Mouse (Mus musculus): ENCODE results near the gene Hoxa13.

The Hoxa13 gene

DNA sequence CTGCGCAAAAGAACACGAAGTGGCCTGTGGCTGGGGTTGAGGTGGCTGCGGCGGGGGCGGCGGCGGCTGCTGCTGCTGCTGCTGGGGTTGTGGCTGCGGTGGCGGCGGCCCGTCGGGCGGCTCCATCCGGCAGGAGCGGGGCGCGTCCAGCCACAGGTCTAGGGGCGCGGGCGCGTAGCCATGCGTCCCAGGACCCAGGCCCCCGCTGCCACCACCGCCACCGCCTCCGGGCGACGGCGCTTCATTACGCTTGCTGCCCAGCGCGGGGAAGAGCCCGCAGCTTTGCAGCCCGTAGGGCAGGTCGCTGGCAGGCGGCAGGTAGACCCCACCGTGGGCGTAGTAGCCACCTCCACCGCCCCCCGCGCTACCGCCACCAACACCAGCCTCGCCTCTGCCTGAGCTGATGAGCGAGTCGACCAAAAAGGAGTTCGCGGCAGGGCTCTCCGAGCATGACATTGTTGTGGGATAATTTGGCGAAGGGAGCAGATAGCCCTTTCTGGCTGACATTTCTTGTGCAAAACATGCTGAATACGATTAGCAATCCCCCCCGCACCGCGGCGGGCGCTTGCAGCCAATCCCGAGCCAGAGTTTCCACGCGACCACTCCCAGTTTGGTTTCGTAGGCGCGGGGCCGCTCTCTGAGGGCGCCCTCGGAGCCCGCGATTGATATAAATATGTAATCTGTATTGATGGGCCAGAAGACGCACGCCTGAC lies 26.1 kb downstream of the Hoxa13 start:
- no peak for DNase-seq

DNA sequence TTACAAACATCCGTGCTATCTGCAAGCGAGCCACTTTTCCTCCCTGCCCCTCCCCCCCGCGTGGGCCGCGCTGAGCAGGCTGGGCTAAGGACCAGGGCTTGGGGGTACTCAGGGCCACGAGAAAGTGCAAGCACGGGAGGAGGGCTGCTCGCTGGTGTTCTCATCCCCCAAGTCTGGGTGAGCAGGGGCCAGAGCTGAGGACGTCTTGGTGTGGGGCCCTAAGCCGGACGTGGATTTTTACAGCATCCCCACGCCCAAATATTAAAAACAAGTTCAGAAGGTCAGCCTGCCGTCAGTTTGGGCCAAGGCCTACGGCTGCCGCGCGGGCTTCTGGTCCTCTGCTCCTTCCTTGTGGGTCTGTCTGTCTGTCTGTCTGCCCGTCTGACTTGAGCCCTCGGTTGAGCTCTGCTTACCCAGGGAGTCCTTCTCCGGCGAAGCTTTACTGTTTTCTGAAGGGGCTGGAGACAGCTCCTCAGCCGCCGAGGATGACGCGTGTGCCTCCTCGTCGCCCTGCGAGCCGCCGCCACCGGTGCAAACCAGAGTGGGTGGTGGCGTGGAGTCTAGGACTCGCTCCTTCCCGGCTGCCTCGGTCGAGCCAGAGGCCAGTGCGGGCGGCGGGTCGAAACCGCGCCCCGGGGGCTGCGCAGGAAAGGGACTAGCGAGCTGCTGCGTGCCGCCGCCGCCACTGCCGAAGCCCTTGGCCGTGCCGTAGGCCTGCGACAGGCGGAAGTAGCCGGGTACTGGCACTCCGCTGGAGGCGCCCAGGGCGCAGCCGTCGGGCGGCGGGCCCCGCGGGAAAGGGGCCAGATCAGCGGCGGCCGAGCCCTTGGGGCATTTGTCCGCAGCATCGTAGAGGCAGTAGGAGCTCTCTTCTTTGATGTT lies 26.9 kb downstream of the Hoxa13 start:
- DNase-seq = no peak

GRCm38 (mm10) chr6:52232984-52233545 lies 27.6 kb downstream of the Hoxa13 start:
- no peak for DNase-seq

DNA sequence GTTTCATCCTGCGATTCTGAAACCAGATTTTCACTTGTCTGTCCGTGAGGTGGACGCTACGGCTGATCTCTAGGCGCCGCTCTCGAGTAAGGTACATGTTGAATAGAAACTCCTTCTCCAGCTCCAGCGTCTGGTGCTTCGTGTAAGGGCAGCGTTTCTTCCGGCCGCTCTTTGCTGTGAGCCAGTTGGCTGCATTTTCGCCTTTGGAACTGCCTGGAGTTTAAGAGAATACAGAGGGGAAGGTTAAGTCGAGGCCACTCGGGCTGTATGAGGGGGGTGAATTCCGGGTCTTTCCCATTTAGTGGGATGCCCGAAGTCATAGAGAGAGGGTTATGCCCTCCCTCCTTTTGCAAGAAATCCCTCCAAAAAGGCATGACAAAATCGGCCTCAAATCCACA lies 28.1 kb downstream of the Hoxa13 start:
- DNase-seq = no peak

- DNase-seq = no peak
Measured at GRCm38 (mm10) chr6:52231885-52232567, 28.7 kb downstream of the Hoxa13 start.

DNA sequence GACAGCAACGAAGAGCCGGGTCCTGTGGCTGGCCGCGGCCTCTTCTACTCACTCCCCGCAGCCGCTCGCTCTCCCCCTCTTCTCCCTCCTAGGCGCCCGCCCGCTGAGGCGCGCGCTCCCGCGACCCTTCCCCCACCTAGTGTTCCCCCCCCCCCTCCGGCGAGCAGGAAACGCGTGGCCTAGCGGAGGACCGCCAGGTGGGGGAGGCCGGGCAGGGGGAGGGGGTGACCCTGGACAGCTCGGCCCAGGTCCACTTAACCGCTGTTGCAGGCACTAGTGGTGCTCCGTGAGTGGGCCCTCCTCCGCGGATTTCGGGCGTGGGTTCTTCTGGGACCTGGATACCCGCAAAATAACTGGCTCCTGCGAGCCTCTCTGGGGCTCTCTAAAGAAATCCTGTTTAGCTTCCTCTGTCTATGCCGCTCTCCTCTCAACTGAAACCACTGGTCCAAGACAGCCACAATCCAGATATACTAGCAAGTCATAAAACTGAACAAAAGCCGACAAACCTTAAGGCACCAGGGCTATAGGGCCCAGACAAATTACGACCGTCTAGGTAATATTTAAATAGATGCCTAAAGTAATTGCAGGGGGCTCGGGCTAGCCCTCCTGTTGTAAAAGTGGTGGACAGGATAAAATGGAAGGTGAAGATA lies 30.0 kb downstream of the Hoxa13 start, which contains the start of gene Hoxa9:
Hoxa9 (minus strand) TSS at position 574 of the 650 bp plus-strand sequence.
- DNase-seq = no peak

- no peak for DNase-seq
Measured at GRCm38 (mm10) chr6:52229558-52230416, 30.9 kb downstream of the Hoxa13 start.

DNA sequence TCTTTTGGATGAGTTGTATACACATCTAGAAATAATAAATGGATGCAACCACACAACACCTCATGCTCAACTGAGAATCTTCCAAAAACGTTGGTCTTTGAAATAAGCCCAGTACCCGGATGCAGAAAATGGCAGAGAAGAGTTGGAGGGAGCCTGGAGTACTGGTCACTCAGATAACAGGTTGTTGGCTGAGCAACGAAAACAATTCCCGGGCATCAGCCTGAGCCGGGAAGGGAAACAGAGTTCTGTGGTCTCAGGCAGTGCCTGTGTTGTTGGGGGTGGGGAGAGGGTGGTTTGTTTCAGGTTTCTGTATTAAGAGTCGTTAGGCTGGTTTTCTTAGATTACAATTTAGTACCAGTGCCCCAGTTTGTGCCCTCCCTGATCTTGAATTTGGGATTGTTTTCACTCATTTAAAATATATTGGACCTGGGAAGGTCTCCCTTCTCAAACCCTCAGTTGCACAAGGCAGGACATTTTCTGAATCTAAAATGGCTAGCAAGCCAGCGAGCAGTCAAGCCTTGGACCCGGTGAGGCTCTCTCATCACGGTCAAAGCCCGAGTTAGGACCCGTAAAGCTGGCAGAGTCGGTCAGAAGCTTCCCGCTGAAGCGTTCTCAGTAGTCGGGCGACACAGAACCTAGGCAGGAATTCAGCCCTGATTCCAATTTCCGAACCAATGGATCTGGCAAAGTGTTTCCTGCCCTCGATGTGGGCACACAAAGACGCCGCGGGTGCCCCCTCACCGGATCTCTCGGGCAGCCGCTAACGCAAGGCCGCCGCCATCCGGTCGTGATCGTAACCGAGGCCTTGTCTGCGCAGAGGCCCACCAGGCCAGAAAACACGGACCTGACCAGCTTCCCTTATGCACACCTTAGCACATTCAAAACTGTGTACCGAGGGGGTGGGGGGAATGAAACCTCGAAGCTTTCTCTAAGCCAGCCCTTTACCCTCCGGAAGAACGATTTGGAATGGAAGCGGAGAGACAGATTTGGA lies 31.9 kb downstream of the Hoxa13 start:
- no peak for DNase-seq

DNA sequence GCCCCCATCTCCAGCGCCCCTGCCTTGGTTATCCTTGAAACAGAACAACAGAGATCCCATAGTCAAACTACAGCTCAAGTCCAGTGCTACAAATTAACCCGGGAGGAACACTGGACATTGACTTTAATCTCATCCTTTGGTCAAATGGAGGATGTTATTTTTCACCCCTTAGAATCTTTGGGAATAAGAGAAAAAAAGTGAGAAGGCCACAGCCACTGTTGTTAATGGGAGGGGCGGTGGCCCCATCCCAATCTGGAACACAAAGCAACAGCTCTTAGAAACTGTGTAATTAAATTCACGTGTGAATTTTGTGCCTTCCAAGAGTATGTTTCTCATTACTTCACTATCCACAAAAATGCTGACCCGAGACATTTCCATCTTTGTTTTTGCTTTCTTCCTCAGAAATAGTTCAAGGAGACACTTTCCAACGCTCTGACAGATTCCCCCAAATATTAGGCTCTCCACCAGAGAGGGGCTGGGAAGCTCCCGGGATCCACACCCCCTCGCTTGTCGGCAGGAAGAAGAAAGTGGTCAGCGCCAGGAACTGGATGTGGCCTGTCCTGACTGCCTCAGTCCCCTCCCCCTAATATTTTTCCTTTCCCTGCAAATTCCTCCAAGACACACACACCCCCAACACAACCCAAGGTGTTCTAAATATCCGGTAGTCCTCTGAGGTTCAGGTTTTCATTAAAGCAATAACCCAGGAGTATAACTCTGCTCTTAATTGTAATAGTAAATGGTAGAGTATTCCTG lies 33.0 kb downstream of the Hoxa13 start:
- no peak for DNase-seq

DNA sequence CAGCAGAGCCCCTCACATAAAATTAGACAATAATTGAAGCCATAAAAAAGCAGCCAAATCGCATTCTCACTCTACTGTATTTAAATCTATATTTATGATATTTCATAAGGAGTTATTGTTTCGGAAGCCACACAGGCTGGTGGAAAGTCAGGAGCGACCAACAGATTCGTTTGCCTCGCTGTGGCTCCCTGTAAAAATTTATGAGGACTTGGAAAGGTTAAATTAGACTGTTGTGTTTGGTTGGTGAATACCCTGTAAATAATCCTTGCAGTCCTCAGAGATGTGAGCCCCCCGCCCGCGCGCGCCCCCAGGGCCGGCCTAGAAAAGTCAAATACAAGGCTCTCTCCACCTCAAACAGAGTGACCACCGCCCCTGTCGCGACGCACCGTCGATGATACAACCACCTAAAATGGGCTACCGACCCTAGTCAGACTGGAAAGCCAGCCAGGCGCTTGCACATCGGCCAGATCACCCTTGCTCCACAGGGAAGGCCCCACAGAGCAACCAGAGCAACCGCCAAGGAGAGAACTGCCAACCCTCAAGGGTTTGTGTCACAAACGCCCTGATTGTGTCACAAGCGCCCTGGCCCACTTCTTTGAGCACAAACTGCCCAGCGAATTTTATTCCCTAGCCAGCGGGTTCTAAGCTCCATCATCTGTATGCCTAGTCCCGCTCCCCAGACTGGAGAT lies 34.0 kb downstream of the Hoxa13 start:
- DNase-seq = no peak

GRCm38 (mm10) chr6:52225612-52226568 lies 34.8 kb downstream of the Hoxa13 start:
- DNase-seq = no peak

GRCm38 (mm10) chr6:52224895-52225611 lies 35.6 kb downstream of the Hoxa13 start:
- no peak for DNase-seq

- DNase-seq = no peak
Measured at GRCm38 (mm10) chr6:52223939-52224760, 36.5 kb downstream of the Hoxa13 start.

GRCm38 (mm10) chr6:52222729-52223128 lies 38.0 kb downstream of the Hoxa13 start:
- no peak for DNase-seq

GRCm38 (mm10) chr6:52221993-52222685 lies 38.5 kb downstream of the Hoxa13 start:
- no peak for DNase-seq
